Mouse (Mus musculus) E14TG2a.4 (cell line): ENCODE results near the gene Spdye4c.

Experiments
- CTCF ChIP-seq: conservative IDR thresholded peaks from 2 replicates; pipeline ENCODE4 v1.5.1; 2014; ENCODE audit warnings: low read length
- NANOG ChIP-seq: IDR thresholded peaks from 2 replicates; pipeline ENCODE4 v1.6.1; 2014; ENCODE audit warnings: borderline replicate concordance, low read length, mixed read lengths

- TF ChIP-seq CTCF (no peak), NANOG (no peak)
These were observed 41.0 kb upstream of the Spdye4c start for GRCm38 (mm10) chr2:128549963-128550362.
